Mouse (Mus musculus) heart, embryonic 16.5 days (tissue): Measurements from ENCODE around the gene Gart. TPM values are rescaled to one million over a fixed set of nuclear protein-coding genes. Genes with fewer than 3 reads are reported as not detected.
A peak's percentile ranks its signal among the peaks of the same experiment; 100 is the strongest.
"Not testable (repeated sequence)": the region's sequence is repeated elsewhere in the genome, so short reads cannot be mapped to it uniquely, and the experiment has no call there.

ENCODE experiments used
- ATAC-seq: fragments of 200-750 bp; cut with Nextera tagmentation; replicated peaks from 2 replicates; pipeline ENCODE4 v1.8.0; 2017; ENCODE audit warnings: moderate number of reproducible peaks; ENCODE audit not compliant: insufficient read depth, low FRiP score; ENCODE audit errors: extremely low read depth
- H3K27ac ChIP-seq: fragments of 300-500 bp; sonication (generic); 2 replicates; pipeline ENCODE4 v1.5.1; 2014; ENCODE audit warnings: mild to moderate bottlenecking, low read length, control low read depth, moderate library complexity
- H3K27me3 ChIP-seq: fragments of 300-500 bp; sonication (generic); 2 replicates; pipeline ENCODE4 v1.6.1; 2014; ENCODE audit warnings: low read length, mixed read lengths; ENCODE audit not compliant: control insufficient read depth, insufficient read depth
- H3K36me3 ChIP-seq: fragments of 300-500 bp; sonication (generic); 2 replicates; pipeline ENCODE4 v1.6.1; 2014; ENCODE audit not compliant: control insufficient read depth, insufficient read depth
- H3K4me1 ChIP-seq: fragments of 300-500 bp; sonication (generic); 2 replicates; pipeline ENCODE4 v1.6.1; 2014; ENCODE audit warnings: low read length, mixed read lengths; ENCODE audit not compliant: control insufficient read depth, insufficient read depth
- H3K4me2 ChIP-seq: fragments of 300-500 bp; sonication (generic); 2 replicates; pipeline ENCODE4 v1.6.1; 2014; ENCODE audit warnings: low read depth, mild to moderate bottlenecking, control low read depth, low read length
- H3K4me3 ChIP-seq: fragments of 300-500 bp; sonication (generic); 2 replicates; pipeline ENCODE4 v1.5.1; 2014; ENCODE audit warnings: mild to moderate bottlenecking, control low read depth, low read length
- H3K9ac ChIP-seq: fragments of 300-500 bp; sonication (generic); 2 replicates; pipeline ENCODE4 v1.6.1; 2014; ENCODE audit warnings: low read length, control low read depth
- H3K9me3 ChIP-seq: fragments of 300-500 bp; sonication (generic); replicated peaks from 2 replicates; pipeline ENCODE4 v1.6.1; 2016; ENCODE audit warnings: low read length; ENCODE audit not compliant: control insufficient read depth
- WGBS: fragments of 180-500 bp; shearing (Covaris S2); extraction: QIAGEN DNeasy Blood & Tissue Kit; methylation state at CpG from one replicate; pipeline ENCODE4 v1.1.7; 2014; 5-methylcytosine and 5-hydroxymethylcytosine counted together
- polyA plus RNA-seq: library from polyadenylated mRNA; unstranded; fragments of >200 nt; fragmentation: Nextera tagmentation; extraction: Ambion mirVana; gene quantifications from 2 replicates; pipeline ENCODE4 v1.2.1, GENCODE M21; 2015

Gart gene
- polyA plus RNA-seq, 1 experiment from 2014 or later = 86.8 TPM

- Histone ChIP-seq H3K4me2 (no peak overlapping the region), H3K4me1 (peaks cover 6% of the 10 kb centered on the region; the same call in 1 of the 2 replicates), H3K36me3 (peaks cover 67% of the 10 kb centered on the region), H3K27ac (no peak overlapping the region), H3K4me3 (no peak overlapping the region), H3K9me3 (0 out of 2 replicates have a peak, but pooled peaks cover 2% of the 10 kb centered on the region), H3K27me3 (no peaks in the 10 kb centered on the region), H3K9ac (no peak overlapping the region)
- no peak for ATAC-seq
- 95% methylated on average over 9 of the region's 9 CpGs for WGBS
These were observed 8.5 kb upstream of the Gart start for GRCm38 (mm10) chr16:91655285-91655684.

- H3K9ac ChIP-seq = no peak overlapping the region
- peaks cover 36% of the 10 kb centered on the region for H3K36me3 ChIP-seq
- H3K9me3 ChIP-seq = no peaks in the 10 kb centered on the region
- H3K4me3 ChIP-seq = no peak overlapping the region
- 89% methylated on average over 3 of the region's 3 CpGs for WGBS
- H3K4me2 ChIP-seq = no peak overlapping the region
- H3K27me3 ChIP-seq = no peaks in the 10 kb centered on the region
- peaks cover 8% of the 10 kb centered on the region for H3K4me1 ChIP-seq
- no peak for ATAC-seq
- H3K27ac ChIP-seq = no peak overlapping the region
These were observed 5.4 kb upstream of the Gart start for GRCm38 (mm10) chr16:91652191-91652590.

- Histone ChIP-seq H3K27me3 (no peaks in the 10 kb centered on the region), H3K9ac (no peak overlapping the region), H3K4me2 (peak overlapping the region; percentile 30; the same call in 1 of the 2 replicates), H3K36me3 (peaks cover 12% of the 10 kb centered on the region), H3K4me1 (peaks cover 14% of the 10 kb centered on the region), H3K4me3 (no peak overlapping the region), H3K9me3 (no peaks in the 10 kb centered on the region), H3K27ac (no peak overlapping the region)
- no peak for ATAC-seq
These were observed 3.0 kb upstream of the Gart start for GRCm38 (mm10) chr16:91649781-91650180.

- no peaks in the 10 kb centered on the region for H3K27me3 ChIP-seq
- no peak overlapping the region for H3K27ac ChIP-seq
- WGBS = 48% methylated on average over 3 of the region's 3 CpGs
- H3K4me2 ChIP-seq = peak overlapping the region; percentile 73
- no peak for ATAC-seq
- peak overlapping the region; percentile 58 for H3K9ac ChIP-seq
- peak overlapping the region; percentile 45 for H3K4me3 ChIP-seq
- peaks cover 11% of the 10 kb centered on the region for H3K36me3 ChIP-seq
- peaks cover 14% of the 10 kb centered on the region for H3K4me1 ChIP-seq
- no peaks in the 10 kb centered on the region for H3K9me3 ChIP-seq
These were observed 2.5 kb upstream of the Gart start for GRCm38 (mm10) chr16:91649246-91649645.

GRCm38 (mm10) chr16:91648220-91648550 lies 1.4 kb upstream of the Gart start:
- Histone ChIP-seq H3K36me3 (peaks cover 11% of the 10 kb centered on the region), H3K9ac (peak overlapping the region; percentile 89), H3K4me2 (peak overlapping the region; percentile 73), H3K4me3 (peak overlapping the region; percentile 72), H3K4me1 (peaks cover 12% of the 10 kb centered on the region), H3K9me3 (no peaks in the 10 kb centered on the region), H3K27ac (peak overlapping the region; percentile 97), H3K27me3 (no peaks in the 10 kb centered on the region)
- peak; percentile 64 for ATAC-seq
- 0% methylated on average over 25 of the region's 25 CpGs for WGBS

- H3K27ac ChIP-seq = peak within 1 kb of the TSS; percentile 100
- peak; percentile 96 for ATAC-seq
- no peaks in the 10 kb centered on the region for H3K9me3 ChIP-seq
- no peaks in the 10 kb centered on the region for H3K27me3 ChIP-seq
- peak within 1 kb of the TSS; percentile 82 for H3K4me2 ChIP-seq
- peaks cover 11% of the 10 kb centered on the region for H3K36me3 ChIP-seq
- WGBS = under 1% methylated on average over 68 of the region's 70 CpGs
- peaks cover 12% of the 10 kb centered on the region for H3K4me1 ChIP-seq
- H3K4me3 ChIP-seq = peak within 1 kb of the TSS; percentile 72
- peak within 1 kb of the TSS; percentile 93 for H3K9ac ChIP-seq
These were observed 888 bp upstream of the Gart start, which contains the start of gene Son for GRCm38 (mm10) chr16:91647461-91648219. Gene Son, plus strand, starts transcription at chr16:91647506.

GRCm38 (mm10) chr16:91645995-91646602 lies 653 bp downstream of the Gart start:
- H3K36me3 ChIP-seq = peaks cover 15% of the 10 kb centered on the region
- peak overlapping the region; percentile 72 for H3K4me3 ChIP-seq
- ATAC-seq = no peak
- H3K27ac ChIP-seq = peak overlapping the region; percentile 100
- no peaks in the 10 kb centered on the region for H3K27me3 ChIP-seq
- peaks cover 12% of the 10 kb centered on the region for H3K4me1 ChIP-seq
- H3K4me2 ChIP-seq = peak overlapping the region; percentile 82
- H3K9ac ChIP-seq = peak overlapping the region; percentile 93
- no peaks in the 10 kb centered on the region for H3K9me3 ChIP-seq
- WGBS = 1% methylated on average over 11 of the region's 11 CpGs

GRCm38 (mm10) chr16:91645420-91645819 lies 1.3 kb downstream of the Gart start:
- not testable (repeated sequence) for H3K4me2 ChIP-seq, ATAC-seq, H3K9ac ChIP-seq, H3K27me3 ChIP-seq, H3K27ac ChIP-seq, H3K9me3 ChIP-seq, H3K4me3 ChIP-seq
- no CpG with 5 or more reads among the region's 2 CpGs for WGBS
- Histone ChIP-seq H3K36me3 (peaks cover 16% of the 10 kb centered on the region), H3K4me1 (peaks cover 12% of the 10 kb centered on the region)

GRCm38 (mm10) chr16:91644901-91645300 lies 1.9 kb downstream of the Gart start:
- 75% methylated on average over 2 of the region's 2 CpGs for WGBS
- H3K4me1 ChIP-seq = peaks cover 10% of the 10 kb centered on the region
- no peak overlapping the region for H3K9ac ChIP-seq
- H3K4me2 ChIP-seq = no peak overlapping the region
- H3K27ac ChIP-seq = no peak overlapping the region
- H3K9me3 ChIP-seq = no peaks in the 10 kb centered on the region
- H3K27me3 ChIP-seq = no peaks in the 10 kb centered on the region
- no peak for ATAC-seq
- no peak overlapping the region for H3K4me3 ChIP-seq
- peaks cover 16% of the 10 kb centered on the region for H3K36me3 ChIP-seq
